ENCODE assay signal across 10 mouse cellular contexts in genomic region chr17:54191526-54192230, GRCm38 (mm10).
A peak's percentile ranks its signal among the peaks of the same experiment; 100 is the strongest.
DNase-seq lines count a peak whose midpoint lies in the region; ATAC-seq and TF ChIP-seq lines count a peak whose summit lies in the region.
"Had no signal": no experiment of that assay in that cellular context is flagged by ENCODE, and none has a peak within 500 bp of the region (broad histone marks: within the 10 kb centered on the region; RNA-seq: fewer than 3 reads in every experiment).

No protein-coding gene starts in this region.

- H3K4me2 ChIP-seq in heart, embryonic 15.5 days: no peak overlapping the region
- H3K4me2 ChIP-seq in forebrain, embryonic 16.5 days (ENCODE audit: low read length): no peak overlapping the region
- H3K4me2 ChIP-seq in limb, embryonic 12.5 days: no peak overlapping the region
- H3K4me2 ChIP-seq: heart, embryonic 13.5 days had no signal

- no peaks in the 10 kb centered on the region for H3K36me3 ChIP-seq in heart, embryonic 15.5 days
- H3K36me3 ChIP-seq in heart, adult 2 months (ENCODE audit: control insufficient read depth, insufficient read depth, low read length): no peaks in the 10 kb centered on the region
- no peaks in the 10 kb centered on the region for H3K36me3 ChIP-seq in forebrain, embryonic 16.5 days (ENCODE audit: control insufficient read depth, insufficient read depth)
- H3K36me3 ChIP-seq in limb, embryonic 12.5 days: no peaks in the 10 kb centered on the region
- H3K36me3 ChIP-seq: heart, embryonic 13.5 days had no signal

- H3K4me1 ChIP-seq in heart, embryonic 15.5 days (replicated peaks): no peaks in the 10 kb centered on the region
- no peaks in the 10 kb centered on the region for H3K4me1 ChIP-seq in heart, adult 2 months (ENCODE audit: control insufficient read depth, insufficient read depth, low read length)
- peaks cover 3% of the 10 kb centered on the region; the same call in 1 of the 2 replicates for H3K4me1 ChIP-seq in forebrain, embryonic 16.5 days (replicated peaks; ENCODE audit: control insufficient read depth, insufficient read depth, low read length)
- no peaks in the 10 kb centered on the region for H3K4me1 ChIP-seq in limb, embryonic 12.5 days (replicated peaks)
- H3K4me1 ChIP-seq: megakaryocyte, embryonic 14.5 days had no signal

- TF ChIP-seq EP300 in heart, adult 2 months (IDR thresholded peaks at IDR 0.05; ENCODE audit: insufficient read depth, low read depth, low read length): no peak

- no peak for TF ChIP-seq POLR2A in heart, adult 2 months (IDR thresholded peaks at IDR 0.05; ENCODE audit: insufficient read depth, low read depth, low read length)

- ATAC-seq in heart, embryonic 15.5 days (replicated peaks; ENCODE audit: insufficient number of reproducible peaks, insufficient read depth, low FRiP score, low read depth): 0 out of 2 replicates have a peak, but pooled peaks have one; percentile 35
- ATAC-seq in forebrain, embryonic 16.5 days: peak; percentile 93
- ATAC-seq in limb, embryonic 12.5 days (ENCODE audit: insufficient number of reproducible peaks, insufficient read depth, low FRiP score, low TSS enrichment, low read depth): peak; percentile 47; the same call in 1 of the 2 replicates
- no peak for ATAC-seq in megakaryocyte progenitor cell, adult 5-6 weeks (replicated peaks; ENCODE audit: poor library complexity)
- ATAC-seq in monocyte, adult 5-6 weeks (replicated peaks; ENCODE audit: insufficient number of reproducible peaks, low FRiP score, low TSS enrichment, poor library complexity, severe bottlenecking): no peak

- H3K4me3 ChIP-seq in heart, embryonic 15.5 days: no peak overlapping the region
- H3K4me3 ChIP-seq in heart, adult 2 months: no peak overlapping the region
- H3K4me3 ChIP-seq in forebrain, embryonic 16.5 days (replicated peaks; ENCODE audit: low read length): no peak overlapping the region
- H3K4me3 ChIP-seq in limb, embryonic 12.5 days (replicated peaks): no peak overlapping the region
- H3K4me3 ChIP-seq: heart, embryonic 13.5 days; megakaryocyte, embryonic 14.5 days had no signal

- intact Hi-C loops in heart, adult 2 months (cut with DNase I): no loop called here

- H3K79me2 ChIP-seq in heart, adult 2 months (replicated peaks; ENCODE audit: control insufficient read depth, insufficient read depth, low read length): no peaks in the 10 kb centered on the region

- TF ChIP-seq CTCF in heart, adult 2 months (IDR thresholded peaks at IDR 0.05): no peak

- 35% methylated on average over 5 of the region's 5 CpGs for WGBS in heart, embryonic 15.5 days
- 33% methylated on average over 5 of the region's 5 CpGs for WGBS in heart, adult 2 months
- 36% methylated on average over 5 of the region's 5 CpGs for WGBS in forebrain, embryonic 16.5 days
- 57% methylated on average over 5 of the region's 5 CpGs for WGBS in limb, embryonic 12.5 days

- H3K27me3 ChIP-seq in heart, embryonic 15.5 days: no peaks in the 10 kb centered on the region
- no peaks in the 10 kb centered on the region for H3K27me3 ChIP-seq in heart, adult 2 months (ENCODE audit: control insufficient read depth, insufficient read depth, low read length)
- H3K27me3 ChIP-seq in forebrain, embryonic 16.5 days (replicated peaks; ENCODE audit: control insufficient read depth, insufficient read depth, low read length): no peaks in the 10 kb centered on the region
- no peaks in the 10 kb centered on the region for H3K27me3 ChIP-seq in limb, embryonic 12.5 days
- H3K27me3 ChIP-seq: heart, embryonic 13.5 days; megakaryocyte, embryonic 14.5 days had no signal

- H3K27ac ChIP-seq in heart, embryonic 15.5 days: no peak overlapping the region
- H3K27ac ChIP-seq in heart, adult 2 months: no peak overlapping the region
- no peak overlapping the region for H3K27ac ChIP-seq in forebrain, embryonic 16.5 days (ENCODE audit: low read length)
- H3K27ac ChIP-seq in limb, embryonic 12.5 days: no peak overlapping the region
- H3K27ac ChIP-seq: heart, embryonic 13.5 days had no signal

- no peak for DNase-seq in heart, adult 2 months
- DNase-seq in adrenal gland, postnatal 36 days: peak; percentile 6 to 9
- DNase-seq in urinary bladder, adult 18-20 months (ENCODE audit: low spot score in 2 of 2): no peak

- H3K9me3 ChIP-seq in heart, embryonic 15.5 days (replicated peaks): no peaks in the 10 kb centered on the region
- no peaks in the 10 kb centered on the region for H3K9me3 ChIP-seq in forebrain, embryonic 16.5 days (ENCODE audit: control insufficient read depth, low read length)
- H3K9me3 ChIP-seq in limb, embryonic 12.5 days: no peaks in the 10 kb centered on the region
- H3K9me3 ChIP-seq: heart, embryonic 13.5 days had no signal

- no peak overlapping the region for H3K9ac ChIP-seq in heart, embryonic 15.5 days
- H3K9ac ChIP-seq in heart, adult 2 months (ENCODE audit: low read depth, low read length): no peak overlapping the region
- no peak overlapping the region for H3K9ac ChIP-seq in forebrain, embryonic 16.5 days (replicated peaks; ENCODE audit: low read depth, low read length)
- no peak overlapping the region for H3K9ac ChIP-seq in limb, embryonic 12.5 days (replicated peaks)
- H3K9ac ChIP-seq: heart, embryonic 13.5 days had no signal

Comparison
In these comparisons a context has a peak if more than half of its experiments do, and no peak if none do; other contexts are left out.
1. ATAC-seq: peak in heart, embryonic 15.5 days (single experiment), forebrain, embryonic 16.5 days (single experiment) and limb, embryonic 12.5 days (single experiment); none in megakaryocyte progenitor cell, adult 5-6 weeks (single experiment) and monocyte, adult 5-6 weeks (single experiment).
2. DNase-seq: peak in adrenal gland, postnatal 36 days (2 of 2); none in heart, adult 2 months (0 of 2) and urinary bladder, adult 18-20 months (0 of 2).